Mouse (Mus musculus) frontal cortex, adult (tissue): ENCODE data around the gene Smg5.

Source experiments
- ATAC-seq: cut with Nextera tagmentation; 2 replicates; pipeline ENCODE4 v1.9.2; 2017; ENCODE audit warnings: mild to moderate bottlenecking, moderate library complexity, mixed read lengths; ENCODE audit not compliant: low TSS enrichment

Smg5 gene

GRCm38 (mm10) chr3:88393776-88394375 is 57.8 kb downstream of the Smg5 start:
- ATAC-seq, result peak; percentile 13; the same call in 1 of the 2 replicates

GRCm38 (mm10) chr3:88395288-88395687 is 59.2 kb downstream of the Smg5 start:
- no peak for ATAC-seq

- ATAC-seq, result no peak
Measured at GRCm38 (mm10) chr3:88395742-88396141, 59.7 kb downstream of the Smg5 start.

DNA sequence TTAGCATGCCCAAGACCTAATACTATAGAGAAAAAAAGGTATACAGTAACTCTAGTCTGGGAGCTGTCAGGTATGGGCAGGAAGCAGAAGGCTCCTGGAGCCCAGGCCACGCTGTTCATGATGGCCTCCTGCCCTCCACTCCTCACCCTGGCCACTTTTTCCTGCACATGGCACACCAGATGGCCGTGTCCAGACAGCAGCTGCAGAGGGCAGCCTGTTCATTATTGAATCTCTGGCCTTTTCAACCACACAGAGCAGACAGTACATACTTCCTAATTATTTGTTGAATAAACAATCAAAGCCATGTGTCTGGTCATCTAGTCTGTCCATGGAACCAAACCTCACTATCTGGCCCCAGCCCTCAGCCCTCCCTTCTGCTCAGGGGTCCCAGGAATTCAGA is 62.6 kb downstream of the Smg5 start:
- no peak for ATAC-seq

GRCm38 (mm10) chr3:88403522-88404230 is 67.6 kb downstream of the Smg5 start:
- ATAC-seq, result no peak

DNA sequence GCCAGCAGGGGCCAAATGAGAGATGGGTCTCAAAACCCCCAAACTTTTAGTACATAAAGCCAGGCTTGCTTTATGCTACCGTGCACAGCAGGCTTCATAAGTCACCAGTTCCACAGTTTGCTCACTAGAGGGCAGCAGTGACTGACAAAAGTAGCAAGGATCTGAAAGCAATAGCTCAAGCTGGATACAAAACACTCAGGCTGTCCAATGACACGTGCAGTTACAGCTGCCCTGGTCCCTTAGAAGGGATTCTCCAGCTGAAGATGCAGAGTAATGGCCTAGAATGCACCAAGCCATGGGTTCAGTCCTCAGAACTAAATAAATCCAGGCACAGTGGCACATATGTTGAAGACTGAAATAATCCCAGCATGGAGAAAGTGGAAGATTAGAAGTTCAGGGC is 71.0 kb downstream of the Smg5 start:
- ATAC-seq, result peak; percentile 47

DNA sequence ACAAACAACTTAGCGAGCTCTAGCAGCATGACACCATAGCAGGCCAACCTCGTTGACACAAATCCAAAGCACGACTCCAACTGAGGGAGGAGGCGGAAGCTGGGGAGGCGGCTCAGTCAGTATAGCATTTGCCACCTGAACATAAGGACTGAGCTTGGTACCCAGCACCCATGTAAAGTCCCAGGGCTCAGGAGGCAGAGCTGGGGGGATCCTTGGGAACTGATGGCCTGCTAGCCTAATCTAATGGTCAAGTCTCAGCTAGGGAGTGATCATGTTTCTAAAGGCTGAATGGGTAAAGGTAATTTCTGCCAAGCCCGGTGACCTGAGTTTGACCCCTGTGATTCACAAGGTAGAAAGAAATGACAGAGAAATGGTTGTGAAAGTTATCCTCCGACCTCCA is 71.5 kb downstream of the Smg5 start:
- ATAC-seq, result no peak

GRCm38 (mm10) chr3:88408953-88409352 is 72.9 kb downstream of the Smg5 start:
- no peak for ATAC-seq

DNA sequence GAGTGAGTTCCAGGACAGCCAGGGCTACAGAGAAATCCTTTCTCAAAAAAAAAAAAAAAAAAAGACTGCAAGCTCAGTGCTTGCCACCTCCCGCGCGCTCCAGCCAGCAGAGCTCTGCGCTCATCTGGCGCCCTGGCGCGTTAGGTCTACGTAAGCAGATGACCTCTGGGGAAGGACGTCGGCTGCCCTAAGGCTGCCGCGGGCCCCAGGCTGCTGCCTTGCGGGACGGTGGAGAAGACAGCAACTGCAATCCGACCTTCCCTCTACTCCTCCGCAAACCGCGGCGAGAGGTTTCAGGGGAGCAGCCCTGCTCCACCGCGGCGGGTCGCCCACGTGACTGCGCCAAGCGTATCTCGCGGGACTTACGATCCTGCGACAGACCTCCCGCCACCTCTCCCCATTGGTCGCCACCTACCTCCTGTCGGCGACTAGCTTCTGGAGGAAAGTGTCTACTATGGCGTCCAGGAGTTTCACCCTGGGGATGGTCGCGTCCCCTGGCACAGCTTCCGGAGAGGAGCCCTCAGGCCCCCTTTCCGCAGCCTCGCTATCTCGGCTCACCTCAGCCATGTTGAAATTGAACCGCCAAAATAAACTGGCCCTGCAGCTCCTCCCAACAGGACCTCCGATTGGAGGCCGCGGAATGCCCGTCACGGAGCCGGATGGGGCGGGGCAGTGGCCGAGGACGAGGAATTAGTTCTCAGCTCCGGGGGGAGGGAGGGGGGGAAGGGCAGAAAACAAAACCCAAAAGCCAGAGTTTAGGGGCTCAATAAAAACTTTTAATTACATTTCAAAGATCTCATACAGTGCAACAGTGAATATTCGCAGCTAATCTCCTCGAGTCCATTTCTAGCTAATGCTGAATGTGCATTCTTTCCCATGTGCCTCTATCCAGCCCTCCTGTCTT is 73.9 kb downstream of the Smg5 start, which contains the start of gene Pmf1:
Gene Pmf1 (minus strand): TSS at position 591 of the 904 bp plus-strand sequence.
- peak; percentile 81 for ATAC-seq

GRCm38 (mm10) chr3:88410645-88411031 is 74.6 kb downstream of the Smg5 start:
- no peak for ATAC-seq

- no peak for ATAC-seq
Measured at GRCm38 (mm10) chr3:88411681-88412080, 75.6 kb downstream of the Smg5 start.
